Mouse (Mus musculus) ovary, adult 18-20 months (tissue): ENCODE data around the gene Dennd4c.

Experiments
- DNase-seq: peaks from one replicate; pipeline ENCODE4 v3.0.0; 2022; ENCODE audit warnings: low spot score, mixed read lengths

Gene Dennd4c

GRCm38 (mm10) chr4:86884945-86885344, 136.6 kb downstream of the Dennd4c start:
- no peak for DNase-seq

GRCm38 (mm10) chr4:86885790-86886159, 137.4 kb downstream of the Dennd4c start:
- no peak for DNase-seq

GRCm38 (mm10) chr4:86886160-86886878, 138.0 kb downstream of the Dennd4c start:
- no peak for DNase-seq

GRCm38 (mm10) chr4:86887879-86888278, 139.5 kb downstream of the Dennd4c start:
- DNase-seq = no peak

GRCm38 (mm10) chr4:86897411-86897810, 149.1 kb downstream of the Dennd4c start:
- DNase-seq = no peak

GRCm38 (mm10) chr4:86898791-86899474, 150.6 kb downstream of the Dennd4c start:
- DNase-seq = no peak
